Mouse (Mus musculus): ENCODE measurements around the gene Slc2a13.

- TF ChIP-seq POLR2A (IDR thresholded peaks at IDR 0.05; ENCODE audit: borderline replicate concordance, extremely low read depth, insufficient read depth, insufficient read length, poor library complexity, severe bottlenecking) (no peak), CTCF (IDR thresholded peaks at IDR 0.05; ENCODE audit: borderline replicate concordance, extremely low read depth, insufficient read depth, insufficient read length) (no peak)
These were observed 1.1 kb downstream of the Slc2a13 start for GRCm38 (mm10) chr15:91571981-91572380.

All from brain, embryonic 14.5 days (tissue).